Mouse (Mus musculus): ENCODE results near the gene Spag6. TPM values are rescaled to one million over a fixed set of nuclear protein-coding genes. Genes with fewer than 3 reads are reported as not detected.

Spag6 gene
- polyA plus RNA-seq, 1 experiment = 2.5 TPM

GRCm38 (mm10) chr2:18739216-18739615 is 45.4 kb downstream of the Spag6 start:
- no peak for DNase-seq
- H3K27ac ChIP-seq (ENCODE audit: insufficient read depth, low read length) = no peak overlapping the region
- H3K4me3 ChIP-seq (replicated peaks; ENCODE audit: insufficient read depth, low read depth, low read length) = no peak overlapping the region
- H3K27me3 ChIP-seq (ENCODE audit: control insufficient read depth, insufficient read depth, low read length) = no peaks in the 10 kb centered on the region
- 18% methylated on average over 2 of the region's 2 CpGs for WGBS
- no peak for TF ChIP-seq CTCF (IDR thresholded peaks at IDR 0.05; ENCODE audit: borderline replicate concordance, insufficient read depth, low read depth, low read length)
- TF ChIP-seq POLR2A (IDR thresholded peaks at IDR 0.05; ENCODE audit: borderline replicate concordance, insufficient read depth, low read length) = no peak
- no peaks in the 10 kb centered on the region for H3K4me1 ChIP-seq (ENCODE audit: control insufficient read depth, insufficient read depth, low read length)

GRCm38 (mm10) chr2:18756144-18756543 is 62.3 kb downstream of the Spag6 start:
- no peak for TF ChIP-seq CTCF (IDR thresholded peaks at IDR 0.05; ENCODE audit: borderline replicate concordance, insufficient read depth, low read depth, low read length)
- TF ChIP-seq POLR2A (IDR thresholded peaks at IDR 0.05; ENCODE audit: borderline replicate concordance, insufficient read depth, low read length) = no peak
- peak in 1 of 2 experiments; percentile 40 for DNase-seq
- Histone ChIP-seq H3K27ac (ENCODE audit: insufficient read depth, low read length) (no peak overlapping the region), H3K4me3 (replicated peaks; ENCODE audit: insufficient read depth, low read depth, low read length) (no peak overlapping the region), H3K27me3 (ENCODE audit: control insufficient read depth, insufficient read depth, low read length) (no peaks in the 10 kb centered on the region), H3K4me1 (ENCODE audit: control insufficient read depth, insufficient read depth, low read length) (no peaks in the 10 kb centered on the region)
- WGBS = 7% methylated on average over 2 of the region's 2 CpGs

- DNase-seq = no peak
- whole genome bisulfite sequencing = 96% methylated on average over 2 of the region's 2 CpGs
- Histone ChIP-seq H3K27me3 (ENCODE audit: control insufficient read depth, insufficient read depth, low read length) (no peaks in the 10 kb centered on the region), H3K27ac (ENCODE audit: insufficient read depth, low read length) (no peak overlapping the region), H3K4me1 (ENCODE audit: control insufficient read depth, insufficient read depth, low read length) (no peaks in the 10 kb centered on the region), H3K4me3 (replicated peaks; ENCODE audit: insufficient read depth, low read depth, low read length) (no peak overlapping the region)
- no peak for TF ChIP-seq POLR2A (IDR thresholded peaks at IDR 0.05; ENCODE audit: borderline replicate concordance, insufficient read depth, low read length)
- TF ChIP-seq CTCF (IDR thresholded peaks at IDR 0.05; ENCODE audit: borderline replicate concordance, insufficient read depth, low read depth, low read length) = no peak
Measured at GRCm38 (mm10) chr2:18764846-18765245, 71.0 kb downstream of the Spag6 start.

- WGBS = 86% methylated on average over 12 of the region's 12 CpGs
- Histone ChIP-seq H3K4me1 (ENCODE audit: control insufficient read depth, insufficient read depth, low read length) (no peaks in the 10 kb centered on the region), H3K4me3 (replicated peaks; ENCODE audit: insufficient read depth, low read depth, low read length) (no peak overlapping the region)
Measured at GRCm38 (mm10) chr2:18765481-18766249, 71.8 kb downstream of the Spag6 start.

GRCm38 (mm10) chr2:18766441-18766820 is 72.6 kb downstream of the Spag6 start:
- peak overlapping the region; percentile 62 for H3K4me3 ChIP-seq (replicated peaks; ENCODE audit: insufficient read depth, low read depth, low read length)
- H3K4me1 ChIP-seq (ENCODE audit: control insufficient read depth, insufficient read depth, low read length) = no peaks in the 10 kb centered on the region
- TF ChIP-seq POLR2A (IDR thresholded peaks at IDR 0.05; ENCODE audit: borderline replicate concordance, insufficient read depth, low read length) (no peak), CTCF (IDR thresholded peaks at IDR 0.05; ENCODE audit: borderline replicate concordance, insufficient read depth, low read depth, low read length) (no peak)
- no peak for DNase-seq
- H3K27me3 ChIP-seq (ENCODE audit: control insufficient read depth, insufficient read depth, low read length) = no peaks in the 10 kb centered on the region
- peak overlapping the region; percentile 55; the same call in 1 of the 2 replicates for H3K27ac ChIP-seq (ENCODE audit: insufficient read depth, low read length)
- 48% methylated on average over 4 of the region's 4 CpGs for WGBS

More at GRCm38 (mm10) chr2:18765481-18766249, 71.8 kb downstream of the Spag6 start:
- no peak for DNase-seq
- Histone ChIP-seq H3K27ac (ENCODE audit: insufficient read depth, low read length) (no peak overlapping the region), H3K27me3 (ENCODE audit: control insufficient read depth, insufficient read depth, low read length) (no peaks in the 10 kb centered on the region)
- TF ChIP-seq CTCF (IDR thresholded peaks at IDR 0.05; ENCODE audit: borderline replicate concordance, insufficient read depth, low read depth, low read length) = no peak
- TF ChIP-seq POLR2A (IDR thresholded peaks at IDR 0.05; ENCODE audit: borderline replicate concordance, insufficient read depth, low read length) = no peak

- H3K27me3 ChIP-seq (ENCODE audit: control insufficient read depth, insufficient read depth, low read length) = no peaks in the 10 kb centered on the region
- DNase-seq = peak; percentile 76 to 79
- peak overlapping the region; percentile 55; the same call in 1 of the 2 replicates for H3K27ac ChIP-seq (ENCODE audit: insufficient read depth, low read length)
- TF ChIP-seq CTCF (IDR thresholded peaks at IDR 0.05; ENCODE audit: borderline replicate concordance, insufficient read depth, low read depth, low read length) (no peak), POLR2A (IDR thresholded peaks at IDR 0.05; ENCODE audit: borderline replicate concordance, insufficient read depth, low read length) (peak; percentile 40; the same call in 1 of the 2 replicates)
- WGBS = under 1% methylated on average over 56 of the region's 56 CpGs
- peak overlapping the region; percentile 62 for H3K4me3 ChIP-seq (replicated peaks; ENCODE audit: insufficient read depth, low read depth, low read length)
- H3K4me1 ChIP-seq (ENCODE audit: control insufficient read depth, insufficient read depth, low read length) = no peaks in the 10 kb centered on the region
Measured at GRCm38 (mm10) chr2:18766821-18767541, 73.1 kb downstream of the Spag6 start.

GRCm38 (mm10) chr2:18768414-18768813 is 74.6 kb downstream of the Spag6 start:
- no peaks in the 10 kb centered on the region for H3K4me1 ChIP-seq (ENCODE audit: control insufficient read depth, insufficient read depth, low read length)
- 99% methylated on average over 2 of the region's 2 CpGs for WGBS
- no peaks in the 10 kb centered on the region for H3K27me3 ChIP-seq (ENCODE audit: control insufficient read depth, insufficient read depth, low read length)
- no peak overlapping the region for H3K27ac ChIP-seq (ENCODE audit: insufficient read depth, low read length)
- H3K4me3 ChIP-seq (replicated peaks; ENCODE audit: insufficient read depth, low read depth, low read length) = no peak overlapping the region
- TF ChIP-seq CTCF (IDR thresholded peaks at IDR 0.05; ENCODE audit: borderline replicate concordance, insufficient read depth, low read depth, low read length) = no peak
- no peak for TF ChIP-seq POLR2A (IDR thresholded peaks at IDR 0.05; ENCODE audit: borderline replicate concordance, insufficient read depth, low read length)
- DNase-seq = no peak

All from cerebellum, adult 2 months (tissue).